28 mouse cellular contexts compared by ENCODE assay signal in the genomic region with DNA sequence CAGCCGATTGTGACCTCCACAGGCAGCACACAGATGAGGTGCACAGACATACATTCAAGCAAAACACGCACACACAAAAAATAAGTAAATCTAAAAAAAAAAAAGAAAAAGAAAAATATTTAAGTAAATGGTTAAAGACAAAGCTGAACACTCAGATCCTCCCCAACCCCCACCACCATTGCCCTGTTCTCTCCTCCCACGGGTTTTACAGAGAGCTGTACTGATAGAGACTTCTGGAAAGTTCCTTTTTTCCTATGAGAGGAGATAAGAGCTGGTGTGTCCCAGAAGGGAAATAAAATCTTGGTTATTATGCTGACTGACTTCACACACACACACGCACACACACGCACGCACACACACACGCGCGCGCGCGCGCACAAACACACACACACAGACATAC.
"Had no signal": no experiment of that assay in that cellular context is flagged by ENCODE, and none has a peak within 500 bp of the region (broad histone marks: within the 10 kb centered on the region; RNA-seq: fewer than 3 reads in every experiment).

No protein-coding gene starts in this region.

- ATAC-seq: hindbrain, embryonic 16.5 days; inflammation-experienced regulatory T-cells, adult 6 months; intestine, embryonic 15.5 days; liver, embryonic 12.5 days had no signal

- H3K4me2 ChIP-seq: heart, embryonic 13.5 days; hindbrain, embryonic 12.5 days; hindbrain, embryonic 14.5 days; intestine, embryonic 15.5 days; kidney, embryonic 15.5 days; limb, embryonic 13.5 days; limb, embryonic 15.5 days; liver, embryonic 12.5 days had no signal

- H3K27ac ChIP-seq: gastrocnemius, adult 2 months; heart, embryonic 10.5 days; heart, embryonic 13.5 days; hindbrain, embryonic 10.5 days; hindbrain, embryonic 12.5 days; hindbrain, embryonic 14.5 days; intestine, embryonic 15.5 days; kidney, embryonic 15.5 days; kidney, postnatal 0 days; limb, embryonic 13.5 days; limb, embryonic 15.5 days; liver, embryonic 12.5 days; liver, embryonic 14.5 days had no signal

- H3K27me3 ChIP-seq: hindbrain, embryonic 12.5 days; intestine, embryonic 15.5 days; kidney, embryonic 15.5 days; limb, embryonic 13.5 days; limb, embryonic 15.5 days had no signal

- H3K36me3 ChIP-seq: heart, embryonic 10.5 days; heart, embryonic 13.5 days; hindbrain, embryonic 10.5 days; hindbrain, embryonic 12.5 days; intestine, embryonic 15.5 days; kidney, embryonic 15.5 days; limb, embryonic 13.5 days; limb, embryonic 15.5 days; liver, embryonic 12.5 days had no signal

- DNase-seq: gastrocnemius, adult 2 months; gastrocnemius, postnatal 10 days; gastrocnemius, postnatal 25 days; heart, adult 18-20 months; heart, postnatal 10 days; heart, postnatal 4 days; kidney, adult 11 months; kidney, adult 2 months; kidney, adult 9 months; kidney, postnatal 14 days; kidney, postnatal 36 days; layer of hippocampus, adult 9-11 months; layer of hippocampus, postnatal 36 days; left cerebral cortex, postnatal 4 days had no signal

- H3K4me1 ChIP-seq: hindbrain, embryonic 12.5 days; intestine, embryonic 15.5 days; limb, embryonic 13.5 days had no signal

- H3K9ac ChIP-seq: heart, embryonic 13.5 days; hindbrain, embryonic 12.5 days; hindbrain, embryonic 14.5 days; intestine, embryonic 15.5 days; kidney, embryonic 15.5 days; limb, embryonic 13.5 days; limb, embryonic 15.5 days; liver, embryonic 12.5 days; liver, embryonic 14.5 days had no signal

- H3K9me3 ChIP-seq: heart, embryonic 10.5 days; heart, embryonic 13.5 days; hindbrain, embryonic 10.5 days; hindbrain, embryonic 12.5 days; intestine, embryonic 15.5 days; kidney, embryonic 15.5 days; limb, embryonic 13.5 days; limb, embryonic 15.5 days; liver, embryonic 12.5 days had no signal

- H3K4me3 ChIP-seq: gastrocnemius, adult 2 months; heart, embryonic 10.5 days; heart, embryonic 13.5 days; hindbrain, embryonic 10.5 days; hindbrain, embryonic 12.5 days; intestine, embryonic 15.5 days; kidney, embryonic 15.5 days; limb, embryonic 13.5 days; limb, embryonic 15.5 days; liver, embryonic 12.5 days had no signal
